Mouse (Mus musculus) heart, embryonic 11.5 days (tissue): ENCODE data around the gene Dyrk1b. TPM values are rescaled to one million over a fixed set of nuclear protein-coding genes. Genes with fewer than 3 reads are reported as not detected.
A peak's percentile ranks its signal among the peaks of the same experiment; 100 is the strongest.

Experiments used
- ATAC-seq: fragments of 200-750 bp; cut with Nextera tagmentation; replicated peaks from 2 replicates; pipeline ENCODE4 v1.8.0; 2017; ENCODE audit warnings: moderate library complexity; ENCODE audit not compliant: insufficient number of reproducible peaks, low FRiP score, low TSS enrichment
- H3K27ac ChIP-seq: fragments of 300-500 bp; sonication (generic); 2 replicates; pipeline ENCODE4 v1.5.1; 2014; ENCODE audit warnings: mild to moderate bottlenecking, low read depth, low read length
- H3K27me3 ChIP-seq: fragments of 300-500 bp; sonication (generic); 2 replicates; pipeline ENCODE4 v1.6.1; 2014; ENCODE audit warnings: mild to moderate bottlenecking, low read length, mixed read lengths; ENCODE audit not compliant: control insufficient read depth, insufficient read depth
- H3K36me3 ChIP-seq: fragments of 300-500 bp; sonication (generic); 2 replicates; pipeline ENCODE4 v1.6.1; 2014; ENCODE audit warnings: mild to moderate bottlenecking, low read length, moderate library complexity, mixed read lengths; ENCODE audit not compliant: control insufficient read depth, insufficient read depth
- H3K4me1 ChIP-seq: fragments of 300-500 bp; sonication (generic); 2 replicates; pipeline ENCODE4 v1.6.1; 2014; ENCODE audit warnings: low read length; ENCODE audit not compliant: control insufficient read depth, insufficient read depth
- H3K4me2 ChIP-seq: fragments of 300-500 bp; sonication (generic); 2 replicates; pipeline ENCODE4 v1.6.1; 2014; ENCODE audit warnings: mild to moderate bottlenecking, moderate library complexity
- H3K4me3 ChIP-seq: fragments of 300-500 bp; sonication (generic); 2 replicates; pipeline ENCODE4 v1.5.1; 2014; ENCODE audit warnings: low read depth, low read length
- H3K9ac ChIP-seq: fragments of 300-500 bp; sonication (generic); 2 replicates; pipeline ENCODE4 v1.6.1; 2014; ENCODE audit warnings: mild to moderate bottlenecking, low read depth, low read length, moderate library complexity
- H3K9me3 ChIP-seq: fragments of 300-500 bp; sonication (generic); replicated peaks from 2 replicates; pipeline ENCODE4 v1.6.1; 2016; ENCODE audit warnings: low read length; ENCODE audit not compliant: control insufficient read depth
- WGBS: fragments of 180-500 bp; shearing (Covaris S2); extraction: QIAGEN DNeasy Blood & Tissue Kit; methylation state at CpG from one replicate; pipeline ENCODE4 v1.1.7; 2014; ENCODE audit not compliant: insufficient replicate concordance; 5-methylcytosine and 5-hydroxymethylcytosine counted together
- polyA plus RNA-seq: library from polyadenylated mRNA; unstranded; fragments of >200 nt; fragmentation: Nextera tagmentation; extraction: Ambion mirVana; gene quantifications from 2 replicates; pipeline ENCODE4 v1.2.1, GENCODE M21; 2014

Gene Dyrk1b
- polyA plus RNA-seq, 1 experiment from 2014 or later: 9.9 TPM

- 71% methylated on average over 6 of the region's 6 CpGs for WGBS
- H3K9ac ChIP-seq: no peak overlapping the region
- H3K9me3 ChIP-seq: peaks cover 3% of the 10 kb centered on the region; the same call in 1 of the 2 replicates
- no peaks in the 10 kb centered on the region; the same call in 1 of the 2 replicates for H3K4me1 ChIP-seq
- H3K36me3 ChIP-seq: no peaks in the 10 kb centered on the region
- H3K4me2 ChIP-seq: no peak overlapping the region
- no peak overlapping the region for H3K4me3 ChIP-seq
- H3K27ac ChIP-seq: no peak overlapping the region
- no peaks in the 10 kb centered on the region for H3K27me3 ChIP-seq
- no peak for ATAC-seq
These were observed 13.9 kb upstream of the Dyrk1b start for GRCm38 (mm10) chr7:28165406-28165805.

- 10% methylated on average over 9 of the region's 9 CpGs for WGBS
- H3K4me2 ChIP-seq: peak overlapping the region; percentile 68
- ATAC-seq: no peak
- peaks cover 3% of the 10 kb centered on the region; the same call in 1 of the 2 replicates for H3K9me3 ChIP-seq
- H3K4me1 ChIP-seq: peaks cover 14% of the 10 kb centered on the region
- H3K27ac ChIP-seq: peak overlapping the region; percentile 85
- peak overlapping the region; percentile 89 for H3K4me3 ChIP-seq
- H3K36me3 ChIP-seq: no peaks in the 10 kb centered on the region
- H3K27me3 ChIP-seq: no peaks in the 10 kb centered on the region
- peak overlapping the region; percentile 83 for H3K9ac ChIP-seq
These were observed 10.8 kb upstream of the Dyrk1b start for GRCm38 (mm10) chr7:28168320-28169115.

- Histone ChIP-seq H3K4me2 (peak within 1 kb of the TSS; percentile 68), H3K4me3 (peak within 1 kb of the TSS; percentile 89), H3K9me3 (peaks cover 3% of the 10 kb centered on the region; the same call in 1 of the 2 replicates), H3K36me3 (no peaks in the 10 kb centered on the region), H3K27ac (peak within 1 kb of the TSS; percentile 94), H3K27me3 (no peaks in the 10 kb centered on the region), H3K9ac (peak within 1 kb of the TSS; percentile 83), H3K4me1 (peaks cover 14% of the 10 kb centered on the region)
- under 1% methylated on average over 80 of the region's 80 CpGs for WGBS
- ATAC-seq: peak; percentile 84
These were observed 9.5 kb upstream of the Dyrk1b start, which contains the start of gene Fbl for GRCm38 (mm10) chr7:28169489-28170422. Fbl (plus strand) TSS chr7:28169710.

- Histone ChIP-seq H3K36me3 (peaks cover 2% of the 10 kb centered on the region; the same call in 1 of the 2 replicates), H3K27ac (no peak overlapping the region), H3K4me1 (peaks cover 14% of the 10 kb centered on the region), H3K27me3 (no peaks in the 10 kb centered on the region), H3K4me2 (no peak overlapping the region), H3K4me3 (no peak overlapping the region), H3K9ac (no peak overlapping the region), H3K9me3 (no peaks in the 10 kb centered on the region)
- WGBS: 84% methylated on average over 4 of the region's 4 CpGs
- no peak for ATAC-seq
These were observed 3.9 kb upstream of the Dyrk1b start for GRCm38 (mm10) chr7:28175358-28175757.

- peak overlapping the region; percentile 85 for H3K27ac ChIP-seq
- H3K36me3 ChIP-seq: peaks cover 36% of the 10 kb centered on the region
- ATAC-seq: peak; percentile 95
- no peaks in the 10 kb centered on the region for H3K27me3 ChIP-seq
- peak overlapping the region; percentile 90 for H3K4me3 ChIP-seq
- H3K9me3 ChIP-seq: no peaks in the 10 kb centered on the region
- peak overlapping the region; percentile 59 for H3K4me2 ChIP-seq
- 2% methylated on average over 56 of the region's 56 CpGs for WGBS
- peaks cover 4% of the 10 kb centered on the region for H3K4me1 ChIP-seq
- peak overlapping the region; percentile 88 for H3K9ac ChIP-seq
These were observed 590 bp downstream of the Dyrk1b start for GRCm38 (mm10) chr7:28179741-28180377.

- Histone ChIP-seq H3K9ac (peak overlapping the region; percentile 34; the same call in 1 of the 2 replicates), H3K4me1 (peaks cover 4% of the 10 kb centered on the region), H3K4me3 (peak overlapping the region; percentile 90; the same call in 1 of the 2 replicates), H3K36me3 (peaks cover 43% of the 10 kb centered on the region), H3K27ac (no peak overlapping the region), H3K27me3 (no peaks in the 10 kb centered on the region), H3K4me2 (peak overlapping the region; percentile 59), H3K9me3 (no peaks in the 10 kb centered on the region)
- no peak for ATAC-seq
- WGBS: 74% methylated on average over 5 of the region's 5 CpGs
These were observed 1.6 kb downstream of the Dyrk1b start for GRCm38 (mm10) chr7:28180890-28181289.

- no peak for ATAC-seq
- Histone ChIP-seq H3K4me2 (no peak overlapping the region), H3K4me1 (peaks cover 4% of the 10 kb centered on the region), H3K36me3 (peaks cover 46% of the 10 kb centered on the region), H3K27me3 (no peaks in the 10 kb centered on the region), H3K9me3 (no peaks in the 10 kb centered on the region), H3K9ac (no peak overlapping the region), H3K27ac (no peak overlapping the region), H3K4me3 (no peak overlapping the region)
- WGBS: 95% methylated on average over 12 of the region's 12 CpGs
These were observed 2.1 kb downstream of the Dyrk1b start for GRCm38 (mm10) chr7:28181376-28181775.

- Histone ChIP-seq H3K9ac (no peak overlapping the region), H3K9me3 (no peaks in the 10 kb centered on the region), H3K27ac (no peak overlapping the region), H3K4me2 (no peak overlapping the region), H3K36me3 (peaks cover 54% of the 10 kb centered on the region), H3K27me3 (no peaks in the 10 kb centered on the region), H3K4me3 (no peak overlapping the region), H3K4me1 (peaks cover 4% of the 10 kb centered on the region)
- ATAC-seq: no peak
- 97% methylated on average over 22 of the region's 22 CpGs for WGBS
These were observed 3.1 kb downstream of the Dyrk1b start for GRCm38 (mm10) chr7:28182320-28182719.
